ENCODE assay signal across 13 mouse cellular contexts in the genomic region with DNA sequence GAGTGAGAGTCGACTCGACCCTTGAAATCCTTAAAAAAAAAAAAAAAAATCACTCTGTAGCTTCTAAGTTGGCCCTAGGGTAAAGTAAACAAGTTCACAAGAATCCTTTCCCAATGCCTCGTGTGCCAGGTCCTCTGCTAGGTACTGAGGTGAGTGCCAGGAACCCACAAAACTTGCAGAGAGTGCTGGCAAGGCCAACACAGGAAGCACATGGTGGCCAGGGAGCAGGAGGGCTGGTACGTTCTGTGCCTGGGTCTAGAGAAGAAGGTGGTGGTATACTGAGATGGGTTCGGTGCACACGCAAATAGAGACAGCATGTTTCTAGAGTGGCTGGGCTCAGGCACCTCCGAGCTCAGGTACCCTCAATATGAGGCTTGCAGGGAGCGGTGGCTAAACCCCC. TPM values are rescaled to one million over a fixed set of nuclear protein-coding genes. Genes with fewer than 3 reads are reported as not detected.
A peak's percentile ranks its signal among the peaks of the same experiment; 100 is the strongest.
DNase-seq lines count a peak whose midpoint lies in the region; TF ChIP-seq lines count a peak whose summit lies in the region.
"Had no signal": no experiment of that assay in that cellular context is flagged by ENCODE, and none has a peak within 500 bp of the region (broad histone marks: within the 10 kb centered on the region; RNA-seq: fewer than 3 reads in every experiment).

No protein-coding gene starts in this region.

- H3K27me3 ChIP-seq in heart, embryonic 10.5 days (ENCODE audit: insufficient read depth, poor library complexity, severe bottlenecking): no peaks in the 10 kb centered on the region
- H3K27me3 ChIP-seq in midbrain, embryonic 10.5 days (ENCODE audit: low read depth, poor library complexity, severe bottlenecking): no peaks in the 10 kb centered on the region
- H3K27me3 ChIP-seq: forebrain, embryonic 13.5 days; liver, embryonic 12.5 days had no signal

- peak overlapping the region; percentile 65; the same call in 1 of the 2 replicates for H3K27ac ChIP-seq in heart, embryonic 10.5 days
- no peak overlapping the region for H3K27ac ChIP-seq in midbrain, embryonic 10.5 days (replicated peaks)
- H3K27ac ChIP-seq: embryonic facial prominence, embryonic 10.5 days; forebrain, embryonic 13.5 days; liver, embryonic 12.5 days had no signal

- peaks cover 74% of the 10 kb centered on the region for H3K4me1 ChIP-seq in heart, embryonic 10.5 days
- H3K4me1 ChIP-seq in lung, adult 2 months (ENCODE audit: control insufficient read depth, insufficient read depth, low read length): peaks cover 32% of the 10 kb centered on the region
- peaks cover 45% of the 10 kb centered on the region for H3K4me1 ChIP-seq in midbrain, embryonic 10.5 days

- H3K36me3 ChIP-seq in heart, embryonic 10.5 days: no peaks in the 10 kb centered on the region
- no peaks in the 10 kb centered on the region for H3K36me3 ChIP-seq in midbrain, embryonic 10.5 days
- H3K36me3 ChIP-seq: embryonic facial prominence, embryonic 10.5 days; liver, embryonic 12.5 days had no signal

- intact Hi-C loops in heart, postnatal 14 days (cut with DNase I): no loop called here

- no peak overlapping the region; the same call in 1 of the 2 replicates for H3K4me3 ChIP-seq in heart, embryonic 10.5 days
- no peak overlapping the region for H3K4me3 ChIP-seq in lung, adult 2 months (replicated peaks; ENCODE audit: extremely low read depth, low read depth, low read length)
- H3K4me3 ChIP-seq in midbrain, embryonic 10.5 days: no peak overlapping the region
- H3K4me3 ChIP-seq: embryonic facial prominence, embryonic 10.5 days; forebrain, embryonic 13.5 days; left cerebral cortex, adult 2 months; liver, embryonic 12.5 days had no signal

- DNase-seq in heart, embryonic 10.5 days (ENCODE audit: low spot score): no peak
- DNase-seq in heart, postnatal 14 days: no peak
- DNase-seq in kidney, postnatal 36 days: peak; percentile 26 to 57
- no peak for DNase-seq in kidney, adult 18-20 months
- peak; percentile 59 to 61 for DNase-seq in cerebellum, postnatal 25 days
- peak; percentile 43 for DNase-seq in lung, adult 2 months
- no peak for DNase-seq in B cell, adult 2 months
- DNase-seq in midbrain, embryonic 10.5 days (ENCODE audit: low spot score): no peak
- DNase-seq: retina, postnatal 1 day had no signal

- TF ChIP-seq POLR2A in lung, adult 2 months (IDR thresholded peaks at IDR 0.05; ENCODE audit: borderline replicate concordance, extremely low read depth, low read depth, low read length): no peak

- 73% methylated on average over 8 of the region's 8 CpGs for WGBS in heart, embryonic 10.5 days
- WGBS in lung, adult 2 months: 47% methylated on average over 8 of the region's 8 CpGs
- 87% methylated on average over 8 of the region's 8 CpGs for WGBS in midbrain, embryonic 10.5 days

- no peak for TF ChIP-seq CTCF in lung, adult 2 months (IDR thresholded peaks at IDR 0.05; ENCODE audit: insufficient read depth, low read length)

- H3K9me3 ChIP-seq in heart, embryonic 10.5 days: no peaks in the 10 kb centered on the region
- no peaks in the 10 kb centered on the region for H3K9me3 ChIP-seq in midbrain, embryonic 10.5 days (replicated peaks)
- H3K9me3 ChIP-seq: embryonic facial prominence, embryonic 10.5 days; forebrain, embryonic 13.5 days; liver, embryonic 12.5 days had no signal

RNA-seq across cellular contexts. Expression of a gene that starts 53.3 kb away (rescaled TPM):
- 3.5 and 4.8 TPM in 2 replicates for polyA plus RNA-seq in heart, embryonic 10.5 days (2016; fragmentation: Nextera tagmentation; extraction: Ambion mirVana)
- total RNA-seq in heart, postnatal 14 days (2021): 10 to 100 TPM; 10.7 to 13.0 TPM
- polyA plus RNA-seq in lung, adult 2 months (2012; rRNA removed): 23.0 and 26.3 TPM in 2 replicates
- 16.1 and 16.9 TPM in 2 replicates for polyA plus RNA-seq in midbrain, embryonic 10.5 days (2016; fragmentation: Nextera tagmentation; extraction: Ambion mirVana)

Comparison
In these comparisons a context has a peak if more than half of its experiments do, and no peak if none do; other contexts are left out.
1. DNase-seq: peak in kidney, postnatal 36 days (2 of 2), cerebellum, postnatal 25 days (2 of 2) and lung, adult 2 months (single experiment); none in heart, embryonic 10.5 days (single experiment), heart, postnatal 14 days (0 of 2), kidney, adult 18-20 months (single experiment), B cell, adult 2 months (0 of 2) and midbrain, embryonic 10.5 days (single experiment).